8 mouse cellular contexts compared by ENCODE assay signal in the genomic region with DNA sequence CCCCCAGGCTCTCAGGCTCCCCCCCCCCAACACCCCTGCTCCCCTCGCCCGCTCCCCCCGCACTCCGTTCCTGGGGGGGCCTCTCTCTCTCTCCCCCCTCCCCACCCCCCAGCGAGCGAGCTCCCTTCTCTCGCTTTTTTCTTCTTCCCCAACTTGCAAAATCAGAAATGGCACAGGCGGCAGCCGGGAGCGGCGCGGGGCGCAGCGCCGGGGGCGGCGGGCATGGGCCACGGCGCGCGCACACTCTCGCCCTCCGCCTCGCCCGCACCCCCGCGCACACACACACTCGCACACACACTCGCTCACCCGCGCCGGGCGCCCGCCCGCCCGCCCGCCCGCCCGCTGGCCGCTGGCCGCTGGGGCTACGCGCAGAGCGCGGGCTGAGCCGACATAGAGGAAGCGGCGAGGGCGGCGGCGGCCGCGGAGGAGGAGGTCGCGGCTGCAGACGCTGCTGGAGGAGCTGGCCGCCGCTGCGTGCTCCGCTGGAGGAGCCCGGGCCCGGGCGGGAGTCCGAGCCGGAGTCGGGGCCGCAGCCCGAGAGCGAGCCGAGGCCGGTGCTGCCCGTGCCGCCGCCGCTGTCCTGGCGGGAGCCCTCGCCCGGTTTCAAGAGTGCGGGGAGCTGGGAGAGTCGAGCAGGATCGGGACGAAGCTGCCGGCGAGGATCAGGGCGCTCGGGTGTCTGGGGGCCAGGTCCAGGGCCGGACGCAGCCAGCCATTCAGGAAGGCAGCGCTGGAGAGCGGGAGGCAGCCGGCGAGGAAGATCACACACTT. TPM values are rescaled to one million over a fixed set of nuclear protein-coding genes. Genes with fewer than 3 reads are reported as not detected.
DNase-seq lines count a peak whose midpoint lies in the region; ATAC-seq and TF ChIP-seq lines count a peak whose summit lies in the region.

No protein-coding gene starts in this region.

- peak overlapping the region; percentile 82 for H3K4me3 ChIP-seq in cerebellum, adult 2 months (replicated peaks; ENCODE audit: insufficient read depth, low read depth, low read length)
- peak overlapping the region; percentile 66 for H3K4me3 ChIP-seq in intestine, postnatal 0 days (ENCODE audit: low read depth, low read length)
- peak overlapping the region; percentile 77 for H3K4me3 ChIP-seq in lung, embryonic 16.5 days (ENCODE audit: low read length)
- H3K4me3 ChIP-seq in stomach, embryonic 15.5 days (replicated peaks) = peak overlapping the region; percentile 69

- peak; percentile 24 for DNase-seq in thymus, postnatal 4 days
- no peak for DNase-seq in thymus, postnatal 25 days
- peak; percentile 70 to 83 for DNase-seq in cerebellum, adult 2 months
- peak; percentile 51 for DNase-seq in gastrocnemius, postnatal 14 days
- DNase-seq in T-cell, adult 2 months (ENCODE audit: low spot score) = no peak

- TF ChIP-seq CTCF in cerebellum, adult 2 months (IDR thresholded peaks at IDR 0.05; ENCODE audit: borderline replicate concordance, insufficient read depth, low read depth, low read length) = no peak
- TF ChIP-seq CTCF in intestine, postnatal 0 days (IDR thresholded peaks at IDR 0.05; ENCODE audit: low read depth) = no peak

- H3K4me1 ChIP-seq in cerebellum, adult 2 months (ENCODE audit: control insufficient read depth, insufficient read depth, low read length) = no peaks in the 10 kb centered on the region
- H3K4me1 ChIP-seq in intestine, postnatal 0 days (replicated peaks; ENCODE audit: control insufficient read depth, insufficient read depth, low read length) = no peaks in the 10 kb centered on the region
- peaks cover 14% of the 10 kb centered on the region for H3K4me1 ChIP-seq in lung, embryonic 16.5 days (replicated peaks; ENCODE audit: control insufficient read depth, insufficient read depth, low read length)
- 0 out of 2 replicates have a peak, but pooled peaks cover 7% of the 10 kb centered on the region for H3K4me1 ChIP-seq in stomach, embryonic 15.5 days

- H3K9ac ChIP-seq in intestine, postnatal 0 days (ENCODE audit: low read depth, low read length) = peak overlapping the region; percentile 51
- peak overlapping the region; percentile 89 for H3K9ac ChIP-seq in lung, embryonic 16.5 days (ENCODE audit: low read length)
- peak overlapping the region; percentile 57 for H3K9ac ChIP-seq in stomach, embryonic 15.5 days

- peak overlapping the region; percentile 89 for H3K27ac ChIP-seq in cerebellum, adult 2 months (ENCODE audit: insufficient read depth, low read length)
- H3K27ac ChIP-seq in intestine, postnatal 0 days (ENCODE audit: low read depth, low read length) = peak overlapping the region; percentile 47
- peak overlapping the region; percentile 94 for H3K27ac ChIP-seq in lung, embryonic 16.5 days (ENCODE audit: low read length)
- peak overlapping the region; percentile 94 for H3K27ac ChIP-seq in stomach, embryonic 15.5 days

- under 1% methylated on average over 91 of the region's 92 CpGs for WGBS in cerebellum, adult 2 months
- under 1% methylated on average over 83 of the region's 92 CpGs for WGBS in intestine, postnatal 0 days
- 0% methylated on average over 68 of the region's 92 CpGs for WGBS in lung, embryonic 16.5 days
- under 1% methylated on average over 83 of the region's 92 CpGs for WGBS in stomach, embryonic 15.5 days

- peak; percentile 7; the same call in 1 of the 2 replicates for ATAC-seq in intestine, postnatal 0 days
- peak; percentile 39 for ATAC-seq in lung, embryonic 16.5 days (ENCODE audit: low read depth)
- ATAC-seq in stomach, embryonic 15.5 days (ENCODE audit: insufficient read depth, low FRiP score, low read depth) = peak; percentile 8

- no peak for TF ChIP-seq POLR2A in cerebellum, adult 2 months (IDR thresholded peaks at IDR 0.05; ENCODE audit: borderline replicate concordance, insufficient read depth, low read length)

- H3K4me2 ChIP-seq in intestine, postnatal 0 days (replicated peaks; ENCODE audit: low read depth) = peak overlapping the region; percentile 86
- H3K4me2 ChIP-seq in lung, embryonic 16.5 days (ENCODE audit: low read depth, low read length) = peak overlapping the region; percentile 83
- H3K4me2 ChIP-seq in stomach, embryonic 15.5 days = peak overlapping the region; percentile 76

- intact Hi-C loops in gastrocnemius, postnatal 14 days (cut with DNase I; ENCODE audit: low total_unique reads) = no loop called here

- H3K9me3 ChIP-seq in intestine, postnatal 0 days (ENCODE audit: control insufficient read depth) = no peaks in the 10 kb centered on the region
- H3K9me3 ChIP-seq in lung, embryonic 16.5 days (ENCODE audit: control insufficient read depth, low read length) = no peaks in the 10 kb centered on the region
- H3K9me3 ChIP-seq in stomach, embryonic 15.5 days = no peaks in the 10 kb centered on the region

- H3K36me3 ChIP-seq in intestine, postnatal 0 days (ENCODE audit: control insufficient read depth, insufficient read depth) = no peaks in the 10 kb centered on the region
- H3K36me3 ChIP-seq in lung, embryonic 16.5 days (ENCODE audit: control insufficient read depth, insufficient read depth, low read length) = no peaks in the 10 kb centered on the region
- H3K36me3 ChIP-seq in stomach, embryonic 15.5 days = no peaks in the 10 kb centered on the region

- H3K27me3 ChIP-seq in cerebellum, adult 2 months (ENCODE audit: control insufficient read depth, insufficient read depth, low read length) = no peaks in the 10 kb centered on the region
- peaks cover 86% of the 10 kb centered on the region for H3K27me3 ChIP-seq in intestine, postnatal 0 days (replicated peaks; ENCODE audit: control insufficient read depth, insufficient read depth, low read length)
- H3K27me3 ChIP-seq in lung, embryonic 16.5 days (ENCODE audit: control insufficient read depth, insufficient read depth, low read depth, low read length) = peaks cover 36% of the 10 kb centered on the region
- H3K27me3 ChIP-seq in stomach, embryonic 15.5 days (replicated peaks) = peaks cover 25% of the 10 kb centered on the region

RNA-seq across cellular contexts. Expression of a gene that starts 0.5 kb away (rescaled TPM):
- 71.3 and 84.5 TPM in 2 replicates for polyA plus RNA-seq in cerebellum, adult 2 months (2012; rRNA removed)
- 1 to 10 TPM; 1.7 to 2.4 TPM for total RNA-seq in gastrocnemius, postnatal 14 days (2021)
- polyA plus RNA-seq in intestine, postnatal 0 days (2015; fragmentation: Nextera tagmentation; extraction: Ambion mirVana) = 0.82 and 1.0 TPM in 2 replicates
- 3.6 and 3.7 TPM in 2 replicates for polyA plus RNA-seq in lung, embryonic 16.5 days (2015; fragmentation: Nextera tagmentation; extraction: Ambion mirVana)
- 11.6 and 11.7 TPM in 2 replicates for polyA plus RNA-seq in stomach, embryonic 15.5 days (2015; fragmentation: Nextera tagmentation; extraction: Ambion mirVana)

Comparison
In these comparisons a context has a peak if more than half of its experiments do, and no peak if none do; other contexts are left out.
1. DNase-seq: peak in thymus, postnatal 4 days (single experiment), cerebellum, adult 2 months (2 of 2) and gastrocnemius, postnatal 14 days (single experiment); none in thymus, postnatal 25 days (single experiment) and T-cell, adult 2 months (single experiment).
2. Peak in every context shown above with its lines, with median percentiles within 50 percentile points of each other: H3K27ac ChIP-seq, H3K4me3 ChIP-seq, ATAC-seq, H3K4me2 ChIP-seq and H3K9ac ChIP-seq.